ENCODE assay signal across 19 mouse cellular contexts in the genomic region with DNA sequence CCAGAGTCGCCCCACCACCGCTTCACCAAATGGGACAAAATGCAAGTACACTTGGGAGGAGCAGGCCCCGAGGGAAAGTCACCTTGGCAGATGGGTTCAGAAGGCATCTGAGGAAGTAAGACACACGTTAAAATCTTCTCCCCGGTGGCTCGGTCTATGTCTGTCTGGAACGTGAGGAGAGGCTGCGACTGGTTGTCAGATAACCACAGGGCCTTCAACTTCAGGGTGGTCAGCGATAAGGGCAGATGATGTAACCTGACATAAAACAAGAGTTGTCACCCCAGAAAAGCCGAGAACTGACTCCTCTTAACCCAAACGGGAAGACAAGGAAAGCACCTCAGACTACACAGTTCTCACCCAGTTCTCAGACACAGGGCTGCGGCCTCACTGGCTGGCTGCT.
DNase-seq lines count a peak whose midpoint lies in the region; ATAC-seq and TF ChIP-seq lines count a peak whose summit lies in the region.
"Had no signal": no experiment of that assay in that cellular context is flagged by ENCODE, and none has a peak within 500 bp of the region (broad histone marks: within the 10 kb centered on the region; RNA-seq: fewer than 3 reads in every experiment).

No protein-coding gene starts in this region.

- H3K4me2 ChIP-seq in stomach, embryonic 15.5 days: no peak overlapping the region
- H3K4me2 ChIP-seq in stomach, postnatal 0 days (replicated peaks; ENCODE audit: low read depth): no peak overlapping the region
- peak overlapping the region; percentile 59 for H3K4me2 ChIP-seq in liver, embryonic 13.5 days
- no peak overlapping the region for H3K4me2 ChIP-seq in midbrain, postnatal 0 days (ENCODE audit: low read depth, low read length, poor library complexity, severe bottlenecking)
- H3K4me2 ChIP-seq: midbrain, embryonic 11.5 days had no signal

- H3K4me3 ChIP-seq in stomach, embryonic 15.5 days (replicated peaks): no peak overlapping the region
- H3K4me3 ChIP-seq in stomach, postnatal 0 days (ENCODE audit: low read depth, low read length): no peak overlapping the region
- peak overlapping the region; percentile 45 for H3K4me3 ChIP-seq in liver, embryonic 13.5 days (replicated peaks)
- H3K4me3 ChIP-seq in midbrain, postnatal 0 days (ENCODE audit: low read depth, low read length): no peak overlapping the region
- H3K4me3 ChIP-seq: limb, embryonic 10.5 days had no signal

- no peak for TF ChIP-seq EP300 in stomach, postnatal 0 days (optimal IDR thresholded peaks at IDR 0.05)

- TF ChIP-seq CTCF in stomach, postnatal 0 days (IDR thresholded peaks at IDR 0.05; ENCODE audit: low read depth): no peak
- no peak for TF ChIP-seq CTCF in midbrain, postnatal 0 days (IDR thresholded peaks at IDR 0.05)

- peak; percentile 67; the same call in 1 of the 2 replicates for ATAC-seq in stomach, embryonic 15.5 days (ENCODE audit: insufficient read depth, low FRiP score, low read depth)
- no peak for ATAC-seq in stomach, postnatal 0 days (ENCODE audit: low FRiP score, low TSS enrichment)
- peak; percentile 39; the same call in 1 of the 2 replicates for ATAC-seq in common myeloid progenitor, adult 5-6 weeks (replicated peaks; ENCODE audit: low read depth, poor library complexity, severe bottlenecking)
- peak; percentile 97 for ATAC-seq in liver, embryonic 13.5 days (ENCODE audit: low read depth)
- peak; percentile 97 for ATAC-seq in megakaryocyte-erythroid progenitor cell, adult 5-6 weeks (replicated peaks; ENCODE audit: low FRiP score, low TSS enrichment, poor library complexity, severe bottlenecking)
- no peak for ATAC-seq in midbrain, postnatal 0 days (ENCODE audit: low FRiP score)
- ATAC-seq: forebrain, postnatal 0 days had no signal

- H3K27ac ChIP-seq in stomach, embryonic 15.5 days: no peak overlapping the region
- H3K27ac ChIP-seq in stomach, postnatal 0 days (replicated peaks): no peak overlapping the region
- peak overlapping the region; percentile 83 for H3K27ac ChIP-seq in liver, embryonic 13.5 days
- no peak overlapping the region for H3K27ac ChIP-seq in midbrain, postnatal 0 days (ENCODE audit: low read depth, low read length)
- H3K27ac ChIP-seq: limb, embryonic 10.5 days had no signal

- no peaks in the 10 kb centered on the region for H3K4me1 ChIP-seq in stomach, embryonic 15.5 days
- no peaks in the 10 kb centered on the region for H3K4me1 ChIP-seq in stomach, postnatal 0 days (replicated peaks; ENCODE audit: control insufficient read depth, insufficient read depth)
- peaks cover 33% of the 10 kb centered on the region for H3K4me1 ChIP-seq in liver, embryonic 13.5 days (replicated peaks)
- no peaks in the 10 kb centered on the region for H3K4me1 ChIP-seq in midbrain, postnatal 0 days (ENCODE audit: insufficient read depth, low read length)

- intact Hi-C loops in gastrocnemius, postnatal 14 days (cut with DNase I; ENCODE audit: low total_unique reads): no loop called here

- no peaks in the 10 kb centered on the region for H3K27me3 ChIP-seq in stomach, embryonic 15.5 days (replicated peaks)
- H3K27me3 ChIP-seq in stomach, postnatal 0 days (ENCODE audit: control insufficient read depth, insufficient read depth, low read length): no peaks in the 10 kb centered on the region
- H3K27me3 ChIP-seq in liver, embryonic 13.5 days: no peaks in the 10 kb centered on the region
- H3K27me3 ChIP-seq in midbrain, postnatal 0 days (ENCODE audit: insufficient read depth, low read length): no peaks in the 10 kb centered on the region

- H3K9ac ChIP-seq in stomach, embryonic 15.5 days: no peak overlapping the region
- H3K9ac ChIP-seq in stomach, postnatal 0 days (ENCODE audit: low read length): no peak overlapping the region
- peak overlapping the region; percentile 61 for H3K9ac ChIP-seq in liver, embryonic 13.5 days
- H3K9ac ChIP-seq in midbrain, postnatal 0 days (replicated peaks; ENCODE audit: low read length, poor library complexity, severe bottlenecking): no peak overlapping the region
- H3K9ac ChIP-seq: forebrain, postnatal 0 days had no signal

- H3K36me3 ChIP-seq in stomach, embryonic 15.5 days: peaks cover 3% of the 10 kb centered on the region
- H3K36me3 ChIP-seq in stomach, postnatal 0 days (ENCODE audit: control insufficient read depth, insufficient read depth, low read length): peaks cover 2% of the 10 kb centered on the region; the same call in 1 of the 2 replicates
- peaks cover 6% of the 10 kb centered on the region for H3K36me3 ChIP-seq in liver, embryonic 13.5 days
- no peaks in the 10 kb centered on the region for H3K36me3 ChIP-seq in midbrain, postnatal 0 days (ENCODE audit: insufficient read depth, low read length)

- whole genome bisulfite sequencing in stomach, embryonic 15.5 days: 75% methylated on average over 12 of the region's 12 CpGs
- 80% methylated on average over 12 of the region's 12 CpGs for WGBS in stomach, postnatal 0 days
- 24% methylated on average over 12 of the region's 12 CpGs for WGBS in liver, embryonic 13.5 days (ENCODE audit: insufficient replicate concordance)
- WGBS in midbrain, postnatal 0 days: 88% methylated on average over 12 of the region's 12 CpGs

- no peak for DNase-seq in stomach, postnatal 0 days (ENCODE audit: low spot score)
- peak; percentile 73 for DNase-seq in liver, embryonic 13.5 days
- DNase-seq in urinary bladder, postnatal 4 days (ENCODE audit: low spot score in 2 of 2): no peak
- no peak for DNase-seq in midbrain, postnatal 0 days (ENCODE audit: low spot score)
- DNase-seq in gastrocnemius, postnatal 14 days: no peak
- DNase-seq: adrenal gland, postnatal 25 days; cerebellum, adult 9-10 months; forebrain, postnatal 0 days; kidney, adult 2 months; kidney, postnatal 14 days; layer of hippocampus, adult 9-11 months; lung, adult 18-20 months; right cerebral cortex, postnatal 4 days; thymus, postnatal 25 days had no signal

- no peaks in the 10 kb centered on the region for H3K9me3 ChIP-seq in stomach, embryonic 15.5 days
- H3K9me3 ChIP-seq in stomach, postnatal 0 days (ENCODE audit: control insufficient read depth, low read length): no peaks in the 10 kb centered on the region
- no peaks in the 10 kb centered on the region for H3K9me3 ChIP-seq in liver, embryonic 13.5 days (replicated peaks)
- no peaks in the 10 kb centered on the region for H3K9me3 ChIP-seq in midbrain, postnatal 0 days (ENCODE audit: low read length)
- H3K9me3 ChIP-seq: limb, embryonic 10.5 days had no signal

Comparison
In these comparisons a context has a peak if more than half of its experiments do, and no peak if none do; other contexts are left out.
1. ATAC-seq: peak in stomach, embryonic 15.5 days (single experiment), common myeloid progenitor, adult 5-6 weeks (single experiment), liver, embryonic 13.5 days (single experiment) and megakaryocyte-erythroid progenitor cell, adult 5-6 weeks (single experiment); none in stomach, postnatal 0 days (single experiment) and midbrain, postnatal 0 days (single experiment).